Mouse (Mus musculus) ES-E14 (cell line): ENCODE measurements around the gene Erf.

Experiments used
- HCFC1 ChIP-seq: IDR thresholded peaks from 2 replicates; pipeline ENCODE4 v1.6.1; 2012; ENCODE audit warnings: low read length, inconsistent platforms, borderline replicate concordance; ENCODE audit not compliant: insufficient read depth
- MAFK ChIP-seq: IDR thresholded peaks from 2 replicates; pipeline ENCODE4 v1.6.1; 2014; ENCODE audit warnings: mild to moderate bottlenecking, low read depth, low read length, inconsistent platforms; ENCODE audit not compliant: insufficient read depth
- ZC3H11A ChIP-seq: IDR thresholded peaks from 2 replicates; pipeline ENCODE4 v1.6.1; 2012; ENCODE audit warnings: low read depth, mild to moderate bottlenecking, inconsistent platforms, low read length, borderline replicate concordance

DNA sequence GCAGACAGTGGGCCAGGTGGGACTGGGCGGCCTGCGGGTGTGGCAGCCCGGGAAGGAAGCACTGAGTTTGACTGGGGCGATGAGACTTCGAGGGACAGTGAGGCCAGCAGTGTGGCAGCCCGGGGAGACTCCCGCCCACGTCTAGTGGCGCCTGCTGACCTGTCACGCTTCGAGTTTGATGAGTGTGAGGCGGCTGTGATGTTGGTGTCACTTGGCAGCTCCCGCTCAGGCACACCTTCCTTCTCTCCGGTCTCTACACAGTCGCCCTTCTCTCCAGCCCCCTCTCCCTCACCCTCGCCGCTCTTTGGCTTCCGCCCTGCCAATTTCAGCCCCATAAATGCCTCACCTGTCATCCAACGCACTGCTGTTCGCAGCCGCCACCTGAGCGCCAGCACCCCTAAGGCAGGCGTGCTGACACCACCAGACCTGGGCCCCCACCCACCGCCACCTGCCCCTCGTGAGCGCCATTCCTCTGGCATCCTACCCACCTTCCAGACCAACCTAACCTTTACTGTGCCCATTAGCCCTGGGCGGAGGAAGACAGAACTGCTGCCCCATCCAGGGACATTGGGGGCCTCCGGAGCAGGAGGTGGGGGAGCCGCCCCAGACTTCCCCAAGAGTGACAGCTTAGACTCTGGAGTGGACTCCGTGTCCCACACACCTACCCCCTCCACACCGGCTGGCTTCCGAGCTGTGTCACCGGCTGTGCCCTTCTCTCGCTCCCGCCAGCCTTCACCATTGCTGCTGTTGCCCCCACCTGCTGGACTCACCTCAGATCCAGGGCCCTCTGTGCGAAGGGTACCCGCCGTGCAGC lies 22.1 kb upstream of the Erf start:
- TF ChIP-seq MAFK = no peak
- TF ChIP-seq HCFC1 = no peak
- TF ChIP-seq ZC3H11A = no peak
